Mouse (Mus musculus): ENCODE results near the gene Sec22b. TPM values are rescaled to one million over a fixed set of nuclear protein-coding genes. Genes with fewer than 3 reads are reported as not detected.
A peak's percentile ranks its signal among the peaks of the same experiment; 100 is the strongest.

Gene Sec22b
- polyA plus RNA-seq, 1 experiment from 2014 or later = 152 TPM

GRCm38 (mm10) chr3:97928968-97929858 is 28.2 kb downstream of the Sec22b start:
- Histone ChIP-seq H3K9me3 (ENCODE audit: control insufficient read depth, low read length) (no peaks in the 10 kb centered on the region), H3K4me3 (ENCODE audit: low read length) (no peak overlapping the region), H3K4me1 (ENCODE audit: control insufficient read depth, insufficient read depth, low read length) (peaks cover 16% of the 10 kb centered on the region), H3K4me2 (ENCODE audit: low read depth, low read length) (no peak overlapping the region), H3K9ac (ENCODE audit: low read depth, low read length) (no peak overlapping the region), H3K27ac (ENCODE audit: low read length) (no peak overlapping the region), H3K36me3 (ENCODE audit: control insufficient read depth, insufficient read depth, low read length) (no peaks in the 10 kb centered on the region), H3K27me3 (replicated peaks; ENCODE audit: control insufficient read depth, insufficient read depth, low read length) (no peaks in the 10 kb centered on the region)
- peak; percentile 74 for ATAC-seq
- 58% methylated on average over 9 of the region's 9 CpGs for WGBS

- Histone ChIP-seq H3K9me3 (ENCODE audit: control insufficient read depth, low read length) (no peaks in the 10 kb centered on the region), H3K4me3 (ENCODE audit: low read length) (no peak overlapping the region), H3K27ac (ENCODE audit: low read length) (no peak overlapping the region), H3K27me3 (replicated peaks; ENCODE audit: control insufficient read depth, insufficient read depth, low read length) (no peaks in the 10 kb centered on the region), H3K4me1 (ENCODE audit: control insufficient read depth, insufficient read depth, low read length) (peaks cover 16% of the 10 kb centered on the region), H3K36me3 (ENCODE audit: control insufficient read depth, insufficient read depth, low read length) (no peaks in the 10 kb centered on the region), H3K4me2 (ENCODE audit: low read depth, low read length) (no peak overlapping the region), H3K9ac (ENCODE audit: low read depth, low read length) (no peak overlapping the region)
- no peak for ATAC-seq
- 55% methylated on average over 12 of the region's 12 CpGs for WGBS
Measured at GRCm38 (mm10) chr3:97930141-97930786, 29.3 kb downstream of the Sec22b start.

- no peak overlapping the region for H3K4me2 ChIP-seq (ENCODE audit: low read depth, low read length)
- no peaks in the 10 kb centered on the region for H3K27me3 ChIP-seq (replicated peaks; ENCODE audit: control insufficient read depth, insufficient read depth, low read length)
- no peak overlapping the region for H3K27ac ChIP-seq (ENCODE audit: low read length)
- H3K4me3 ChIP-seq (ENCODE audit: low read length) = no peak overlapping the region
- H3K36me3 ChIP-seq (ENCODE audit: control insufficient read depth, insufficient read depth, low read length) = no peaks in the 10 kb centered on the region
- H3K9me3 ChIP-seq (ENCODE audit: control insufficient read depth, low read length) = no peaks in the 10 kb centered on the region
- H3K9ac ChIP-seq (ENCODE audit: low read depth, low read length) = no peak overlapping the region
- H3K4me1 ChIP-seq (ENCODE audit: control insufficient read depth, insufficient read depth, low read length) = peaks cover 16% of the 10 kb centered on the region
- WGBS = 83% methylated on average over 8 of the region's 8 CpGs
- no peak for ATAC-seq
Measured at GRCm38 (mm10) chr3:97930787-97931158, 29.8 kb downstream of the Sec22b start.

GRCm38 (mm10) chr3:97931310-97931885 is 30.4 kb downstream of the Sec22b start:
- H3K4me3 ChIP-seq (ENCODE audit: low read length) = no peak overlapping the region
- no peak overlapping the region for H3K27ac ChIP-seq (ENCODE audit: low read length)
- H3K36me3 ChIP-seq (ENCODE audit: control insufficient read depth, insufficient read depth, low read length) = no peaks in the 10 kb centered on the region
- H3K4me2 ChIP-seq (ENCODE audit: low read depth, low read length) = no peak overlapping the region
- peaks cover 16% of the 10 kb centered on the region for H3K4me1 ChIP-seq (ENCODE audit: control insufficient read depth, insufficient read depth, low read length)
- H3K9ac ChIP-seq (ENCODE audit: low read depth, low read length) = no peak overlapping the region
- no peaks in the 10 kb centered on the region for H3K9me3 ChIP-seq (ENCODE audit: control insufficient read depth, low read length)
- no peak for ATAC-seq
- 63% methylated on average over 7 of the region's 7 CpGs for WGBS
- H3K27me3 ChIP-seq (replicated peaks; ENCODE audit: control insufficient read depth, insufficient read depth, low read length) = no peaks in the 10 kb centered on the region

DNA sequence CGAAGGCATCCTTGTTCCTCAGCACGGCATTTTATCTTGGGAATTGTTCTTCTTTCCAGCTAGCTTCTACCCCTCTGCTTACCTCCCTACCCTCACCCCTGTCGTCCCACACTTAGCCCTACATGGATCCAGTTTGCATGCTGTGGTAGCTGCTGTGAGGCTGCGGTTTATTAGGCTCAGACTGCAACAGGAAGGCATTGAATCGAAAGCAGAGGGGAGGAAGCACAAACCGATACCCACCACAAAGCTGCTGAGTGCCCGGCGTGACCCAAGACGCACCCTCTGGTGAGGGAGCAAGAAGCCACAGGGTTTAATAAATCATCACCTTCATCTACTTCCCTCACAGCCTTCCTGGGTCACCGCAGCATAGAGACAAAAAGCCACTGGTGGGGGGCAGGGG is 31.1 kb downstream of the Sec22b start:
- 27% methylated on average over 10 of the region's 10 CpGs for WGBS
- Histone ChIP-seq H3K27me3 (replicated peaks; ENCODE audit: control insufficient read depth, insufficient read depth, low read length) (no peaks in the 10 kb centered on the region), H3K4me2 (ENCODE audit: low read depth, low read length) (no peak overlapping the region), H3K9me3 (ENCODE audit: control insufficient read depth, low read length) (no peaks in the 10 kb centered on the region), H3K36me3 (ENCODE audit: control insufficient read depth, insufficient read depth, low read length) (no peaks in the 10 kb centered on the region), H3K27ac (ENCODE audit: low read length) (no peak overlapping the region), H3K4me3 (ENCODE audit: low read length) (no peak overlapping the region), H3K4me1 (ENCODE audit: control insufficient read depth, insufficient read depth, low read length) (peaks cover 16% of the 10 kb centered on the region), H3K9ac (ENCODE audit: low read depth, low read length) (no peak overlapping the region)
- ATAC-seq = no peak

DNA sequence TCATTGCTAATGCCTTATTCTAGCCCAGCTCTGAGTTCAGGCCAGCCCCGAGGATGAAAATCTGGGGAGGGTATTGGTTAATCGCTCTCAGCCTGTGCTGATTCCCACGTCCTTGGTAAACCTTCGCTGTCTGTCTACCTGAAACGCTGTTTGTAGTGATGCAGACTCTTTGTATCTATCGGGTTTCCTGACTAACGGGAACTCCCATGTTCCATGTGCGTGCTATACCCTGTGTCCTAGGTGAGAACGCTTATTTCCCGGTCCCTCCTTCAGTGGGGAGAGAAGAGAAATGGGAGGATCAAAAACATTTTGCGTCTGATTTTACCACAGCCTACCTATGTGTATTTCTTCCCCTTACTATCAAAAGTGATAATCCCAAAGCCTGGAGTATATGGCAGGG is 31.8 kb downstream of the Sec22b start:
- no peak overlapping the region for H3K27ac ChIP-seq (ENCODE audit: low read length)
- H3K4me1 ChIP-seq (ENCODE audit: control insufficient read depth, insufficient read depth, low read length) = peaks cover 16% of the 10 kb centered on the region
- H3K4me2 ChIP-seq (ENCODE audit: low read depth, low read length) = peak overlapping the region; percentile 26; the same call in 1 of the 2 replicates
- no peak overlapping the region for H3K4me3 ChIP-seq (ENCODE audit: low read length)
- no peaks in the 10 kb centered on the region for H3K27me3 ChIP-seq (replicated peaks; ENCODE audit: control insufficient read depth, insufficient read depth, low read length)
- H3K9me3 ChIP-seq (ENCODE audit: control insufficient read depth, low read length) = no peaks in the 10 kb centered on the region
- WGBS = 39% methylated on average over 11 of the region's 11 CpGs
- H3K36me3 ChIP-seq (ENCODE audit: control insufficient read depth, insufficient read depth, low read length) = no peaks in the 10 kb centered on the region
- ATAC-seq = no peak
- H3K9ac ChIP-seq (ENCODE audit: low read depth, low read length) = no peak overlapping the region; the same call in 1 of the 2 replicates

DNA sequence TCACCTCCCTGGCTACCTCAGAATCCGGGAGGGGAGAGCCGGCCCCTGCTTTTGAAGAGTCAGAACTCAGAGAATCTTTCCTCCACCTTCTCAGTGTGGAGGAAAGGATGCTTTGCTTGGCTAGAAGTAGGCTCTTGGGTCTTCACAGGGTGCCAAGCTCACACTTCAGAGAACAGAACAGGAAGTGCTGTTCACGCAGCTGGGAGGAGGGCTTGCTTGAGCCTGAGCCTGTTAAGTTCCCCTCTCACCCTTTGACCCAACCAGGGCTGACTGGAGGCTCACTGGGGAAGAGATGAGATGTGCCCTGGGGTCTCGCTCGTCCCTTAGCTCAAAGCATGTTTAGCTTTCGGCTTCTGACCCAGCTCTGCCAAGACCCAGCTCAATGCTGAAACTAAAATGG is 32.3 kb downstream of the Sec22b start:
- peaks cover 19% of the 10 kb centered on the region for H3K4me1 ChIP-seq (ENCODE audit: control insufficient read depth, insufficient read depth, low read length)
- no peak overlapping the region for H3K27ac ChIP-seq (ENCODE audit: low read length)
- WGBS = 46% methylated on average over 6 of the region's 6 CpGs
- H3K9me3 ChIP-seq (ENCODE audit: control insufficient read depth, low read length) = no peaks in the 10 kb centered on the region
- ATAC-seq = no peak
- H3K9ac ChIP-seq (ENCODE audit: low read depth, low read length) = no peak overlapping the region; the same call in 1 of the 2 replicates
- H3K4me3 ChIP-seq (ENCODE audit: low read length) = no peak overlapping the region
- no peaks in the 10 kb centered on the region for H3K27me3 ChIP-seq (replicated peaks; ENCODE audit: control insufficient read depth, insufficient read depth, low read length)
- H3K36me3 ChIP-seq (ENCODE audit: control insufficient read depth, insufficient read depth, low read length) = no peaks in the 10 kb centered on the region
- peak overlapping the region; percentile 26 for H3K4me2 ChIP-seq (ENCODE audit: low read depth, low read length)

DNA sequence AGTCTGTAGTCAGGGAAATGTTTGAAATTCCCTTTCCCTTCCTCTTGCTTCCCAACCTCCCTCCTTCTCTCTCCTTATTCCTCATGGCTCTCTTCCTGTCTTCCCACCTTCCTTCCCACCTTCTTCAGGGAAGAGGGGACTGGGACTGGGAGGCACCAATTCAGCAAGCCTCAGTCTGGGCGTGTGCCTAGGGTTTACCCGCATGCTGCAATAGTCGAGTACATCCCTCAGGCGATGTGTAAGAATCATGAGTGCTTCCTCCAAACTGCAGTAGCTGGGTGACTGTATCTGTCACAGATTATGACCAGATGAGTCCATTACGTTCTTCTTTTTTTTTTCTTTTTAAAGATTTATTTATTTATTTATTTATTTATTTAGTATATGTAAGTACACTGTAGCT is 32.8 kb downstream of the Sec22b start:
- Histone ChIP-seq H3K9ac (ENCODE audit: low read depth, low read length) (no peak overlapping the region), H3K4me1 (ENCODE audit: control insufficient read depth, insufficient read depth, low read length) (peaks cover 19% of the 10 kb centered on the region), H3K4me2 (ENCODE audit: low read depth, low read length) (no peak overlapping the region), H3K9me3 (ENCODE audit: control insufficient read depth, low read length) (no peaks in the 10 kb centered on the region), H3K27me3 (replicated peaks; ENCODE audit: control insufficient read depth, insufficient read depth, low read length) (no peaks in the 10 kb centered on the region), H3K4me3 (ENCODE audit: low read length) (no peak overlapping the region), H3K36me3 (ENCODE audit: control insufficient read depth, insufficient read depth, low read length) (no peaks in the 10 kb centered on the region), H3K27ac (ENCODE audit: low read length) (no peak overlapping the region)
- 79% methylated on average over 5 of the region's 5 CpGs for WGBS
- ATAC-seq = no peak

All from intestine, embryonic 16.5 days (tissue).